Mouse (Mus musculus) gastrocnemius, adult 8-10 months (tissue): ENCODE measurements at regions not wholly inside any gene's neighbourhood (a gene's known extent, or its start where the extent isn't known, plus 50 kb on each side); places are given as distances from the start of the nearest gene placed in this dataset.

ENCODE experiments used
- DNase-seq, 2 experiments: peaks; one replicate each; pipeline ENCODE4 v3.0.0; 2022; ENCODE audit warnings: low spot score in 2 of 2

GRCm38 (mm10) chr6:143287322-143287721, 120.3 kb downstream of the Etnk1 start:
- DNase-seq, result no peak

DNA sequence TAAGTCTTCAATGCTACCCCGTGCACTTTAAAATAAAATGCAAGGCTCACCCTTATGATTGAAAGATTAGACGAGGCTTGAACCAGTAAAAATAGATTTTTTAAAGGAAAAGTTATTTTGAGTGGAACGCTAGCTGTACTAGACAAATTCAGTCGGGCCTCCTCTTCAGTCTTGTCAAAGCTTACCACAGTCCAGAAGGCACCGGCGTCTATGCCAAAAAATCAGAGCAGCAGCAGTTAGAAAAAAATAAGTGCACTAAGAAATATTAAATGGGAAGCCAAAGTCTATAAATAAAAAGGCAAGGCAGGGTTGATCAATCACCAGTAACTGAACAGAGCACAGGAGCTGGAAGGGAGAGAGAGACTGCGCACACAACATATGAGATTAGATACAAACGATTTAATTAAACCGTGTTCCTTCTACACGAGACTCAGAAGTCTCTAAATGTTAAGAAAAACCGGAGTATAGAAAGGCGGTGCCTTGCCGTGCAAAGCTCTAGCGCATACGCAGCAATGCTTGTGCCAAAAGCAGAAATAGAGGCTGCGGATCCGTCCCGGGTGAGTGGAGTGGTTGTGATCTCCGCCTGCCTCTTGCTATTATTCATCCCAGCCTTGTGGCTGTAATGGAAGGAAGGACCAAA, 121.6 kb downstream of the Etnk1 start:
- no peak for DNase-seq

DNA sequence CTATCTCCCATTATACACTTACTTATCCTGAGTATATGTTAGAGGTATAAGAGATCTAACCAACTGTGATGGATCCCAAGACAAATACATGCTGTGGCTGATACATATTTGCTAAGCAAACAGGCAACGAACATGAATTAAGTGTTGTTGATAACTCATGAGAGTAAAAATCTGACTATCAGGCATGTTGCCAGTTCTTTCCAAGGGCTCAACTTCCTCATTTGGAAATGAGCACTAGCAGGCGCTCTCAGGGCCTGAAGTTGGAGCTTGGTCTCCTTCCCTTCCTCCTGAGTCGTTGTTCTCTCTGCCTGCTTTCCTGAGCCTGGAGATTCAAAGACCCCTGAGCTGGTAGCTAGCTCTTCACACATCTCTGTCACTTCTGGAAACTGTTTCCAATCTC, 126.6 kb downstream of the Etnk1 start:
- no peak for DNase-seq

- no peak for DNase-seq
These were observed 131.4 kb downstream of the Etnk1 start for GRCm38 (mm10) chr6:143298391-143298790.

GRCm38 (mm10) chr6:143301414-143301813, 134.4 kb downstream of the Etnk1 start:
- DNase-seq, result no peak

GRCm38 (mm10) chr6:143307327-143307726, 140.3 kb downstream of the Etnk1 start:
- no peak for DNase-seq

- no peak for DNase-seq
These were observed 148.8 kb downstream of the Etnk1 start for GRCm38 (mm10) chr6:143315859-143316258.

GRCm38 (mm10) chr6:143320426-143320825, 153.4 kb downstream of the Etnk1 start:
- no peak for DNase-seq

GRCm38 (mm10) chr6:143324636-143325035, 157.6 kb downstream of the Etnk1 start:
- DNase-seq, result no peak

GRCm38 (mm10) chr6:143326956-143327722, 160.1 kb downstream of the Etnk1 start:
- DNase-seq, result no peak

- DNase-seq, result no peak
These were observed 160.8 kb downstream of the Etnk1 start for GRCm38 (mm10) chr6:143327788-143328187.

- DNase-seq, result no peak
These were observed 161.2 kb downstream of the Etnk1 start for GRCm38 (mm10) chr6:143328202-143328601.

GRCm38 (mm10) chr6:143329096-143329495, 162.1 kb downstream of the Etnk1 start:
- no peak for DNase-seq

- DNase-seq, result no peak
These were observed 166.5 kb downstream of the Etnk1 start for GRCm38 (mm10) chr6:143333493-143333892.

DNA sequence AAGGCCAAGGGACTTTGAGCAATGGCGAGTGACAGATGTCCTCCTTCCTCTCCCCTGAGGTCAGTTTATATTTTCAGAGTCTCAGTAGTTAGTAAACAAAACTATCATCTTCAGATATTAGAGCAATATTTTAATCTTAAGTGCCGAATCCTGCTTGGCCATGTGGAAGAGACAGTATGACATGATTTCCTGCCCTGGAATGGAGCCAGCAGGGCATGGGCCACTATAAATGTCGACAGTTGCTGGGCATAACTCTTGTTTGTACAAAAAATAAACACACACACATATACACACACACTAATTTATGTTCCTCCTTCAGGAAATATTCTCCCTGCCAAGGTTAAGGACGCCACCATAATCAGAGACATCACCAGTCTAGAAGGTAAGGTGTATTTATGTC, 169.6 kb downstream of the Etnk1 start:
- no peak for DNase-seq

DNA sequence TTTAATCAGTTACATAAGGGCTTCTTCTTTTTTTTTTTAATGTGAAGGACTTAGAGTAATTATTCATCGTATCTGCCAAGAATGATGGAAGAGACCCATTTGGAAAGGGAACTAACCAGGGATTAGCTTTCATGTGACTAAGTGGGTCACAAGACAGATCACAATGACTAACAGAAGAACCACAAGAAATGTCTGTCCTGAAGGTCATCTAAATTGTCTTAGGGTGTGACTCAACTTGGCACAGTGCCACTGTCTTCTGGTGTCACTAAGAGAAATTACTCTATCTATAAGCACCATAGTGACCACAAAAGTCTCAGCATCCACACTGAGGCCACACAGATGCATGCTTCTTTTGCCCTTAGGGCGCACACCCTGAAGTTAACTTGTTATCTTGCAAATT, 182.0 kb downstream of the Etnk1 start:
- no peak for DNase-seq

DNA sequence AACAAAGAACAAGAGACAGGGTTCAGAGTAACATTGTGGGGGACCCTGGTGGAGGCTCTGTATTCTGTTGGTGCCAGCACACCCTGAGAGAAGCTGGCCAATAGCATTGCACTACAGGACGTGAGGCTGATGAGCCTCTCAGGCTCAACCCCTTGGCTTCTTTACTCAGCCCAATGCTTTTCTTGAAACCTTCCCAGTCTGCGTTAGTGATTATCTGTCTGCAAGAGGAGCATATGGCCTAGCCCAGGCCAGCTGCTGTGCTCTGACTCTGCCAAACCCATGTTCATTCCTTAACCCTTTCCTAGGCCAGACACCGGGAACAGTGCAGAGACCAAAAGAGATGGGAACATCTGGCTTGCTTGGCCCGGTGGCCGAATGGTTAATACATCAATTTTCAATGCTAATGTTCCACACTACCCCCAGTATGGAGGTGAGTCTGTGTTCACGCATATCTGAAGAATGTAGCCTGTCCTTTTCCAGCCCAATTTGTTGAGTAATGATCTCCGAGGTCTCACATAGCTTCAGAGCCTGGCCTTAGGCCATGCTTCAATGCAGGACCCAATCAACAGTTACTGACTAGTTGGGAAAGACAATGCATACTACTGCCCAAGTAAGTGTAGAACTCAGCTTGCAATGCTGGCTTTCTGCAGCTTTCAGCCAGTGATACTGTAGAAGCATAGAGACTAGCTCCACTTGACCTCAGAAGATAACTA, 192.5 kb downstream of the Etnk1 start:
- DNase-seq, result no peak

GRCm38 (mm10) chr6:143361149-143361725, 194.2 kb downstream of the Etnk1 start:
- no peak for DNase-seq

GRCm38 (mm10) chr6:143361963-143362362, 194.9 kb downstream of the Etnk1 start:
- no peak for DNase-seq

DNA sequence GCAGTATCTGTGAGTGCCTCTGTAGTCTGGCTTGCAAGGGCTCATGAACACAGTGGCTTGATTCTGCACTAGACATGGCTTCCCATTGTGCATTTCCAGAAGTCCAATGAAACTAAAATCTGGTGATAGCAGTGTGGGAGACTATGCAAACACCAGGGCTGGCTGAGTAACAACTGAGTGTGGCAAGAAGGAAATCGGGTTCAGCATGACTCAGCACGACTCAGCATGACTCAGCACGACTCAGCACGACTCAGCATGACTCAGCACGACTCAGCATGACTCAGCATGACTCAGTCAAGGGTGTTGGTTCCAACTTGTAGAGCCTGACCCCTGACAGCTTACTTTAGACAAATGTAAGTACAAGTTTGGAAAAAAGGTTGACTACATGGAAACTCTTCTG, 198.8 kb downstream of the Etnk1 start:
- DNase-seq, result no peak

GRCm38 (mm10) chr6:143367804-143368203, 200.8 kb downstream of the Etnk1 start:
- DNase-seq, result no peak

DNA sequence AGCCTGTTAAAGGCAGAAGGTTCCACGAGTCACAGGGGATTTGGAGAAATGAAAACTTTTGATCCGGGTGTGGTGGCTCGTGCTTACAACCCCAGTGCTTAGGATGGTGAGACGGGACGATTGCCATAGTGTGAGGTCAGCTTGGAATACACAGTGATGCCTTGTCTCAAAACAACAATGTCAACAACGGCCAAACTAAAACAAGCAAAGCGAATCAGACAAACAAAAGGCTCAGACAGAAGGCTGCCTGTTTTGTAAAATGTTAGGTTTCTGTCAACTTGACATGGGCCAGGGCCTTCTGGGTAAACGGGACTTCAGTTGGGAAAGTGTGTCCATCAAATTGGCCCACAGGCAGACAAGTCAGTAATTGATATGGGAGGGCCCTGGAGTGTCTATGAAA, 201.6 kb downstream of the Etnk1 start:
- DNase-seq, result no peak
